Mouse (Mus musculus) urinary bladder, postnatal 25 days (tissue): ENCODE measurements around the gene Gpr62.

ENCODE experiments used
- DNase-seq: peaks from one replicate; pipeline ENCODE4 v3.0.0; 2022; ENCODE audit warnings: low spot score

The Gpr62 gene

DNA sequence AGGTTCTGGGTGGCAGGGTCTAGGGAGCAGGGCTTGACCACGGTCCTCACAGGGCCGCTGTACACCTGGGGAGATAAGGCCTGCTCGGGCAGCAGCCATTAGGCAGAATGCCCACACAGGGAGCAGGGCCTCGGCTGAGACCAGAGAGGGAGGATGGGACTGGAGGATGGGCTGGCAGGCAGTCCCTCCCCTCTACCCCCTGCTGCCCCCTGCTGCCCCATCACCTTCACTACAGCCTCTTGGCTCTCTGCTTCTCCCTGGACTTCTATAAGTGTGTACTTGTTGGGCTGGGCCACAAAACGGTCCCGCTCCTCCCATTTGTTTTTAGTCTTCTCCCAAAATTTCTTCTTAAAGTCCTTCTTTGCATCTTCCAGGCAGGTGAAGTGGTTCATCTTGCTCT lies 8.7 kb upstream of the Gpr62 start:
- peak; percentile 62 for DNase-seq

DNA sequence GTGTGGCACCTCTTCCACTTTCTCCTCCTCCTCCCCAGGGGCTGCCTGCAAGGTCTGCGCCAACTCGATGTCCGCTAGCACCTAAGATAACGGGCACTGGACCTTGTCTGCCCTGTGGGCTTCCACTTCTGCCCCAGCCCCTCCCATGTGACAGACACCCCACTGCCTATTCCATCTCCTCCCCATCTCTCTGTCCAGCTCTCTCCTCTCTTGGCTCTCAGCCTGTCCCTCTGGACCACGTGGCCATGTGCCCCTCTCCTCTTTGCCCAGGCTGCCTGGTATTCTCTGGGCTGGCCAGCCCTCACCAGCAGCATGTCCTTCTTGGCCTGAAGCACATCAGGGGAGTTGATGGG lies 8.0 kb upstream of the Gpr62 start:
- no peak for DNase-seq

GRCm38 (mm10) chr9:106473081-106473752 lies 7.5 kb upstream of the Gpr62 start:
- DNase-seq: no peak

- no peak for DNase-seq
These were observed 6.6 kb upstream of the Gpr62 start for GRCm38 (mm10) chr9:106472321-106472720.

DNA sequence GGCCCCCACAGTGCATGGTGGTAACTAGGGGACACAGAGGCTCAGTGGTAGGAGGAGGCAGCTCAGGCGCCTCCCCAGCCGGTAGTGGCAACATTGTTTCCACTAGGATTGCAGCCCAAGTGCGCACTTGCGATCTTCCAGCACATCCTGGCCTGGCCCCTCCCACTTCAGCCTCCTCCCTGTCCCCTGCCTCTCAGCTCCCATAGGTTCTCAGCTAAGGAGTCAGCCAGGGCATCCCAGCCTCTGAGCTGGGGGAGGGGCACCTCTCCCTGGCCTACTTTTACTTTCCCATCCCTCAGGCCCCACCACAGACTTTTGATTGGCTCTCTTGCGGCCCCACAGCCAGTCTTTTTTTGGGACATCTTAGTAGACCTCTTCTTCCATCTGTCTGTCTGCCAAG lies 6.2 kb upstream of the Gpr62 start:
- no peak for DNase-seq

GRCm38 (mm10) chr9:106470991-106471750 lies 5.4 kb upstream of the Gpr62 start:
- no peak for DNase-seq

- DNase-seq: no peak
These were observed 4.0 kb upstream of the Gpr62 start for GRCm38 (mm10) chr9:106469776-106470175.

DNA sequence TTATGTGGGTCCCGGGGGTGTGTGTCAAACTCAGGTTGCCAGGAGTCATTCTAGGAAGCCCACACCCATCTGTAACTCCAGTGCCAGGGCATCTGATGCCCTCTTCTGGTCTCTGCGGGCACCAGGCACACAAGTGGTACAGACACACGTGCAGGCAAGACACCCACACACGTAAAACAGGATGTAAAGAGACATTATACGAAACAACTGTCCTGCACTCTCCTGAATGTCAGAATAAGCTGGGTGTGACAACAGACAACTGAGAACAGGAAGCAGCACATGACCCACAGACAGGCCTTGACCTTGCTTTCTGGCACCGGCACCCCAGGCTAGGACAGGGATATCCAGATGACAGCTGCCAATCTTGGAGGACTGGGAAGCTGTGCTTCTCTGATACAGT lies 3.6 kb upstream of the Gpr62 start:
- DNase-seq: no peak

DNA sequence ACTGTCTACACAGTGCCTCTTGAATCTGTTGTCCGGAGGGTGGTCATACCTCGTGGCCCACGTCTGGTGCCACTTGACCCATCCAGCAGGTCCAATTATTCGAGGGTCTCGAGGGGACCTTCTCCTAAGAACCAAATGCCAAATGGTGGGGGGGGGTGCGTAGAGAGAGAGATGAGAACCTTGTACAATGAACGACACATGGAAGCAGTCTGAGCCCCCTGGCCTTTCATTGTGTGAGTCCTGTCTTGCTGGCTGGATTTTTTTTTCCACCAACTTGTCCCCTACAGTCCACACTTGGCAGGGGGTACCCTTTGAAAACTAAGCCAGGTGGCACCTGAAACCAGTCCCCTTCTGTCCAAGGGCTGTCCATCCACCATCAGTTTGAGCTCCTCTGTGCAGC lies 2.0 kb upstream of the Gpr62 start:
- DNase-seq: no peak

DNA sequence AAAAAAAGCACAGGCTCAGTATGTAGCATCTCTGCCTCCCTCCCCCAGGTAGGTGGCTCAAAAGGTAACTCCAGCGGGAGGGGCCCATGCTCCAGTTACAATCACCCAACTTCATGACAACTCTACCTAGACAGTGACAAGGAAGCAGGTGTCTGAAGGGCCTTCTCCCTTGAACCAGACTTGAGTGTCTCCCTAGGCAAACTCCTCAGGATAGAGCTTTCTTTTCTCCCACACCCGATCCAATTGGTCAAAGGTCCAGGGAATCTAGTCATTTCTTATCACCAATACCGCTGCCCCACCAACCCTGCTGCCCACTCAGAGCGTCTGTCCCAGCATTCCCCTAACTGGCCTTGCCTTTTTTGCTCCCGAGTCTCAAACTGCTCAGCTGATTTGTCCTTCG lies 983 bp upstream of the Gpr62 start:
- DNase-seq: no peak

DNA sequence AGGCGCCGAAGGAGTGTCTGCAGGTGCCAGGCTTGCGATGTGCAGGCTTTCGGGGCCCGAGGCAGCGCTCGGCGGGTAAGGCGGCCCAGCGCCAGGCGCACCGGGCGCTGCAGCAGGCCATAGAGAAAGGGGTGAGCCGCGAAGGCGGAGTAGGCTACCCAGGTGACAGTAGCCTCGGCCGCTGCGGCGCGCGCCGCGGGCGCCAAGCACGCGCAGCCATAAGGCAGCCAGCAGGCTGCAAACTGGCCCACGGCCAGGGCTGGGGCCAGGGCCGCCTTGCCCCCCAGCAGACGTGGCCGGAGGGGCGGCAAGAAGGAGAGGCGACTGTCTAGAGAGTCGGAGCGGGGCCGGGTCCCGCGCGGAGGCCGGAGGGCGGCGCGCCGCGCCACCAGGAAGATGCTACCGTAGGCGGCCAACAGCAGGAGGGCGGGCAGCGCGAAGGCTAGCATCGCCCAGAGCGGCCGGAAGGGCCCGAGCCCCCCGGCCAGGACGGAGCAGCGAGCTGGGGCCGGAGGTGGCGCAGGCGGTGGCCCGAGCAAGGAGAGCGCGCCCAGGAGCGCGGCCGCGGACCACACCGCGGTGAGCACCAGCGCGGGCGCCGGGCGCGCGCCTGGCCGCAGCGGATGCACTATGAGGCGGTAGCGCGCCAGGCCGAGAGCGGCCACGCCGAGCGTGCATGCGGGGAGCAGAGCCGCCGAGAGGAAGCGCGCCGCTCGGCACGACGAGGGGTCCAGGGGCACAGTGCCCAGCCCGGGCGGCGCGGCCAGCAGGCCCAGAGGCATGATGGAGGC lies 792 bp downstream of the Gpr62 start:
- DNase-seq: no peak

DNA sequence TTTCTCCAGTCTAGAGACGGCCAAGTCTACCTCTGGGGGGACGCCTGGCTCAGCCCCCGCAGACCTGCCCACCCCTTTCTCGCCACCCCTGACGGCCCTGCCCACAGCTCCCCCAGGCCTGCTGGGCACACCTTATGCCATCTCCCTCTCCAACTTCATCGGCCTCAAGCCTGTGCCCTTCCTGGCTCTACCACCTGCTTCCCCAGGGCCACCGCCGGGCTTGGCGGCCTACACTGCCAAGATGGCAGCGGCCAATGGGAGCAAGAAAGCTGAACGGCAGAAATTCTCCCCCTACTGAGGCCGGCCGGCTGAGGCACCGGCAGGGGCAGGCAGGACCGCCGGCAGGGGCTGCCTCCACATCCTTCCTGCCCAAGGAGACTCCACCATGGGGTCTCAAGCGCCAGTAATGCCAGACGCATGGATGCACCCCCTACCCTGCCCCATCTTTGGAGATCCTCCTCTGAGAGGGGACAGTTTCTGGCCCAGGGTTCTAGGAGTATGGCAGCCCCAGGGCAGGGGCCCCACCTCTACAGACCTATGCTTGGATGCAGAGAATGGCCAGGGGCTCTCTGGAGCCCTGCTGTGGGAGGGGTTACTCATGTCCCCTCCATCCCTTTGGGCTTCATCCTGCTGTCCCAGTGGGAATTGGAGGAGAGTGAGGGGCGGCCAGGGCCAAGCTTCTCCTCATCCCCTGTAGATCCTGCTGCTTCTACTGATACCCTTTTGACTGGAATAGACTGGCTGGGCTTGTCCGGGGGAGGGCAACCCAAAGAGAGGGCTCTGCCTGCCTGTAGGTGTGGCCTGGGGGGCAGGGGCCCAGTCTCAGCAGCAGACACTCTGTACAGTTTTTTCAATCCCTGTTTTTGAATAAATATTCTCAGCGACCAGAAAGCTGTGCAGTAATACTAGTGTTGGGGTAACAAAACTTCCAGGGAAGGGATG lies 2.3 kb downstream of the Gpr62 start:
- no peak for DNase-seq

DNA sequence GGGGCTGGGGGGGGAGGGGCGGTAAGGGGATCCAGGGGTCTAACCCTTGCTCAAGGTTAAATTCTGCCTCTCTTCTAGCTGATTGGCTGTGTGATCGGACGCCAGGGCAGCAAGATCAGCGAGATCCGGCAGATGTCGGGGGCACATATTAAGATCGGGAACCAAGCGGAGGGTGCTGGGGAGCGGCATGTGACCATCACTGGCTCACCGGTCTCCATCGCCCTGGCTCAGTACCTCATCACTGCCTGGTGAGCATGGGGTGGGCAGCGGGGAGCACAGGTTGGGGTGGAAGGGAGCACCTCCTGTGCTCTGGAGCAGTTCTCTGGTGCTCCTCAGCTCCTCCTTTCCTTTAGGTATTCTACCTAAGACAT lies 3.3 kb downstream of the Gpr62 start:
- no peak for DNase-seq

DNA sequence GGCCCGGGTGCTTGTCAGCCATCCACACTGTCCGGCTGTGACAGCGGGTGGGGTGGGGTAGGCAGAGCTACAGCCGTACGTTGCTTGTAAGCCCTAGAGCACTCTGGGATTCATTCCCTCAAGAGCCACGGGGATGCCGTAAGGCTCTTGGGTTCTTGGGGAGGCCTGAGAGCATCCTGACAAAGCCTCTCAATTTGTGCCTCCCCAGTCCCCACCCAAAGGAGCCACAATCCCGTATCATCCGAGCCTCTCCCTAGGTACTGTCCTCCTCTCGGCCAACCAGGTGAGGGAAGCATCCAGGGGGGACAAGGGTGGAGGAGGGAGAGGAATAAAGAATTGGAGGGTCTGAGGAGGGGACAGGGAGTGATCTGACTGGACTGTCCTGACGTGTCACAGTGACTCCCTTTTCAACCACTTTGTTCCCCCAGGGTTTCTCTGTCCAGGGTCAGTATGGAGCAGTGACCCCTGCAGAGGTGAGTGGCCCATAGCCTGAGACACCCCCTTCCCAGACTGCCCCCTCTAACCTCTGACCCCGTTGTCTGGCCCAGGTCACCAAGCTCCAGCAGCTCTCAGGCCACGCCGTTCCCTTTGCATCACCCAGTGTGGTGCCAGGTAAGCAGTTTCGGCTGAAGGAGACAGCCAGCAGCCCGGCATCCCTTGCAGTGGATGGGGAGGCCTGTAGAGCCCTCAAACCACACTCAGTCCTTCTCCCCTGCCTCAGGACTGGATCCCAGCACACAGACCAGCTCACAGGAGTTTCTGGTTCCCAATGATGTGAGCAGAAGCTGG lies 3.9 kb downstream of the Gpr62 start:
- no peak for DNase-seq

GRCm38 (mm10) chr9:106461026-106461415 lies 4.7 kb downstream of the Gpr62 start:
- DNase-seq: no peak

GRCm38 (mm10) chr9:106460401-106461025 lies 5.2 kb downstream of the Gpr62 start:
- no peak for DNase-seq

- no peak for DNase-seq
These were observed 5.8 kb downstream of the Gpr62 start for GRCm38 (mm10) chr9:106459946-106460345.

GRCm38 (mm10) chr9:106457920-106458319 lies 7.8 kb downstream of the Gpr62 start:
- DNase-seq: no peak

GRCm38 (mm10) chr9:106457163-106457559 lies 8.6 kb downstream of the Gpr62 start:
- no peak for DNase-seq

- DNase-seq: no peak
These were observed 9.2 kb downstream of the Gpr62 start for GRCm38 (mm10) chr9:106456325-106457162.
